Comparison of ENCODE assay signal across 8 mouse cellular contexts in genomic region chr13:44228540-44229135, GRCm38 (mm10).
DNase-seq lines count a peak whose midpoint lies in the region; ATAC-seq lines count a peak whose summit lies in the region.

No protein-coding gene starts in this region.

- ATAC-seq in forebrain, embryonic 13.5 days = peak; percentile 39; the same call in 1 of the 2 replicates
- ATAC-seq in stomach, embryonic 15.5 days (ENCODE audit: insufficient read depth, low FRiP score, low read depth) = no peak

- peak overlapping the region; percentile 37 for H3K4me2 ChIP-seq in forebrain, embryonic 13.5 days
- peak overlapping the region; percentile 32 for H3K4me2 ChIP-seq in stomach, embryonic 15.5 days

- peaks cover 33% of the 10 kb centered on the region for H3K27me3 ChIP-seq in forebrain, embryonic 13.5 days
- no peaks in the 10 kb centered on the region; the same call in 1 of the 2 replicates for H3K27me3 ChIP-seq in stomach, embryonic 15.5 days (replicated peaks)

- peaks cover 58% of the 10 kb centered on the region for H3K4me1 ChIP-seq in forebrain, embryonic 13.5 days
- peaks cover 13% of the 10 kb centered on the region for H3K4me1 ChIP-seq in stomach, embryonic 15.5 days

- H3K27ac ChIP-seq in forebrain, embryonic 13.5 days = peak overlapping the region; percentile 49; the same call in 1 of the 2 replicates
- H3K27ac ChIP-seq in stomach, embryonic 15.5 days = peak overlapping the region; percentile 24; the same call in 1 of the 2 replicates

- DNase-seq in adrenal gland, adult 2 months = peak; percentile 20
- DNase-seq in adrenal gland, adult 8-10 months = no peak
- DNase-seq in heart, postnatal 4 days = peak; percentile 60
- peak; percentile 12 to 45 for DNase-seq in lung, adult 18-20 months
- no peak for DNase-seq in right cerebral cortex, adult 18-20 months
- no peak for DNase-seq in urinary bladder, adult 2 months (ENCODE audit: low spot score)

- no peaks in the 10 kb centered on the region for H3K36me3 ChIP-seq in forebrain, embryonic 13.5 days (ENCODE audit: poor library complexity, severe bottlenecking)
- no peaks in the 10 kb centered on the region for H3K36me3 ChIP-seq in stomach, embryonic 15.5 days

- H3K4me3 ChIP-seq in forebrain, embryonic 13.5 days = no peak overlapping the region
- H3K4me3 ChIP-seq in stomach, embryonic 15.5 days (replicated peaks) = 0 out of 2 replicates have a peak overlapping the region, but pooled peaks have one; percentile 3

- H3K9me3 ChIP-seq in forebrain, embryonic 13.5 days (replicated peaks) = 0 out of 2 replicates have a peak, but pooled peaks cover 8% of the 10 kb centered on the region
- no peaks in the 10 kb centered on the region for H3K9me3 ChIP-seq in stomach, embryonic 15.5 days

- no peak overlapping the region for H3K9ac ChIP-seq in forebrain, embryonic 13.5 days
- H3K9ac ChIP-seq in stomach, embryonic 15.5 days = no peak overlapping the region

- WGBS in forebrain, embryonic 13.5 days = 1% methylated on average over 16 of the region's 16 CpGs
- 19% methylated on average over 16 of the region's 16 CpGs for WGBS in stomach, embryonic 15.5 days

Comparison
In these comparisons a context has a peak if more than half of its experiments do, and no peak if none do; other contexts are left out.
1. DNase-seq: peak in adrenal gland, adult 2 months (single experiment), heart, postnatal 4 days (single experiment) and lung, adult 18-20 months (2 of 2); none in adrenal gland, adult 8-10 months (single experiment), right cerebral cortex, adult 18-20 months (single experiment) and urinary bladder, adult 2 months (single experiment).